ENCODE assay signal across 12 mouse cellular contexts in the genomic region with DNA sequence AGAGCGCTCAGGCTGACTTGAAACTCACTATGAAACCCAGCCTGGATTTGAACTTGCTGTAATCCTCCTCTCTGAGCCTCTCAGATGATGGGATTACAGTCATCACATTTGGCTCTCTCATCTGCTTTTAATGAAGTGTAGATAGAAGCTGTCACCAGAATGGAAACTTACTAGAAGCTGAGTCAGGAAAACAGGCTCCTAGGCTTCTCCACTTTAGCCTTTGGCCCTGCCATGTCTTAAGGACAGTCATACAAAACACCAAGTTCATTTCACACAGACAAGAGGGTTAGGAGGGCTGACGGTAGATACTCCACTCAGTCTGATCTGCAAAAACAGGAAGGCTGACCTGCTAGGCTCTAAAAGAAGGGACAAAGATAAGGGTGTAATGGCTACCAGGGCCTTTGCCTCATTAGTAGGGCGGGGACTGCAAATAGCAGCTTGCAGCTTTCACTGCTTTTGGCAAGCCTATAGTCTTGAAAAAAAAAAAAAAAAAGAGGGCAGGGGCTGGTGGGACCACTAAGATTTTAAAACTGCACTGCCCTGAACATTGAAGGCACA. TPM values are rescaled to one million over a fixed set of nuclear protein-coding genes. Genes with fewer than 3 reads are reported as not detected.
DNase-seq lines count a peak whose midpoint lies in the region; ATAC-seq and TF ChIP-seq lines count a peak whose summit lies in the region.
"Had no signal": no experiment of that assay in that cellular context is flagged by ENCODE, and none has a peak within 500 bp of the region (broad histone marks: within the 10 kb centered on the region; RNA-seq: fewer than 3 reads in every experiment).

No protein-coding gene starts in this region.

- no peak for ATAC-seq in heart, embryonic 15.5 days (replicated peaks; ENCODE audit: insufficient number of reproducible peaks, insufficient read depth, low FRiP score, low read depth)
- no peak for ATAC-seq in heart, postnatal 0 days (ENCODE audit: insufficient read depth, low read depth)
- ATAC-seq in megakaryocyte, adult 5-6 weeks (ENCODE audit: poor library complexity, severe bottlenecking) = 0 out of 2 replicates have a peak, but pooled peaks have one; percentile 36
- ATAC-seq in monocyte, adult 5-6 weeks (replicated peaks; ENCODE audit: insufficient number of reproducible peaks, low FRiP score, low TSS enrichment, poor library complexity, severe bottlenecking) = no peak

- no peak for TF ChIP-seq EP300 in heart, postnatal 0 days (IDR thresholded peaks at IDR 0.05; ENCODE audit: low read depth)

- H3K9ac ChIP-seq in heart, embryonic 15.5 days = no peak overlapping the region
- H3K9ac ChIP-seq in heart, postnatal 0 days (replicated peaks; ENCODE audit: low read depth, low read length) = no peak overlapping the region
- H3K9ac ChIP-seq: midbrain, embryonic 12.5 days had no signal

- no peaks in the 10 kb centered on the region for H3K9me3 ChIP-seq in heart, embryonic 15.5 days (replicated peaks)
- H3K9me3 ChIP-seq in heart, postnatal 0 days (replicated peaks; ENCODE audit: control insufficient read depth, low read length) = no peaks in the 10 kb centered on the region
- H3K9me3 ChIP-seq: hindbrain, embryonic 10.5 days; midbrain, embryonic 12.5 days had no signal

- H3K4me1 ChIP-seq in heart, embryonic 15.5 days (replicated peaks) = peaks cover 28% of the 10 kb centered on the region
- H3K4me1 ChIP-seq in bone marrow macrophage, adult 2 months (ENCODE audit: control insufficient read depth, insufficient read depth, low read length) = peaks cover 39% of the 10 kb centered on the region
- peaks cover 23% of the 10 kb centered on the region for H3K4me1 ChIP-seq in heart, postnatal 0 days (ENCODE audit: control insufficient read depth, insufficient read depth)

- no peak overlapping the region for H3K4me2 ChIP-seq in heart, embryonic 15.5 days
- H3K4me2 ChIP-seq in heart, postnatal 0 days (ENCODE audit: low read depth, low read length) = no peak overlapping the region
- H3K4me2 ChIP-seq: midbrain, embryonic 12.5 days had no signal

- no peak for TF ChIP-seq POLR2A in bone marrow macrophage, adult 2 months (IDR thresholded peaks at IDR 0.05; ENCODE audit: borderline replicate concordance, low read depth, low read length)

- no peaks in the 10 kb centered on the region for H3K27me3 ChIP-seq in heart, embryonic 15.5 days
- H3K27me3 ChIP-seq in heart, postnatal 0 days (ENCODE audit: control insufficient read depth, insufficient read depth, low read length) = no peaks in the 10 kb centered on the region
- H3K27me3 ChIP-seq: midbrain, embryonic 12.5 days had no signal

- WGBS in heart, embryonic 15.5 days = 62% methylated on average over 3 of the region's 3 CpGs
- 64% methylated on average over 3 of the region's 3 CpGs for WGBS in heart, postnatal 0 days

- peaks cover 4% of the 10 kb centered on the region; the same call in 1 of the 2 replicates for H3K36me3 ChIP-seq in heart, embryonic 15.5 days
- H3K36me3 ChIP-seq in heart, postnatal 0 days (replicated peaks; ENCODE audit: control insufficient read depth, insufficient read depth, low read length) = peaks cover 22% of the 10 kb centered on the region; the same call in 1 of the 2 replicates

- TF ChIP-seq CTCF in bone marrow macrophage, adult 2 months (IDR thresholded peaks at IDR 0.05; ENCODE audit: low read depth, low read length) = no peak
- TF ChIP-seq CTCF in heart, postnatal 0 days (IDR thresholded peaks at IDR 0.05; ENCODE audit: low read depth) = no peak

- no peak overlapping the region for H3K4me3 ChIP-seq in heart, embryonic 15.5 days
- no peak overlapping the region for H3K4me3 ChIP-seq in bone marrow macrophage, adult 2 months (ENCODE audit: insufficient read depth, low read length)
- no peak overlapping the region for H3K4me3 ChIP-seq in heart, postnatal 0 days (ENCODE audit: low read depth, low read length)
- H3K4me3 ChIP-seq: hindbrain, embryonic 10.5 days; midbrain, embryonic 12.5 days had no signal

- H3K27ac ChIP-seq in heart, embryonic 15.5 days = peak overlapping the region; percentile 51; the same call in 1 of the 2 replicates
- peak overlapping the region; percentile 54 for H3K27ac ChIP-seq in bone marrow macrophage, adult 2 months (ENCODE audit: insufficient read depth, low read depth, low read length)
- H3K27ac ChIP-seq in heart, postnatal 0 days (ENCODE audit: low read depth) = peak overlapping the region; percentile 27

- no peak for DNase-seq in heart, adult 9 months (ENCODE audit: low spot score in 2 of 2)
- no peak for DNase-seq in heart, postnatal 0 days (ENCODE audit: low spot score)
- no peak for DNase-seq in thymus, postnatal 25 days
- DNase-seq: adrenal gland, postnatal 25 days; left cerebral cortex, postnatal 4 days; right cerebral cortex, postnatal 14 days had no signal

RNA-seq across cellular contexts. Expression of a gene that starts 48.0 kb away (rescaled TPM):
- polyA plus RNA-seq in heart, embryonic 15.5 days (2015; fragmentation: Nextera tagmentation; extraction: Ambion mirVana) = 14.9 and 19.0 TPM in 2 replicates
- 27.2 and 35.3 TPM in 2 replicates for polyA plus RNA-seq in bone marrow macrophage, adult 2 months (2012; ENCODE audit: insufficient read depth, insufficient read length, missing spikeins)
- 18.6 and 28.6 TPM in 2 replicates for total RNA-seq in heart, postnatal 0 days (2014; rRNA removed; ENCODE audit: low replicate concordance)
- polyA plus RNA-seq in heart, postnatal 0 days (2015; fragmentation: Nextera tagmentation; extraction: Ambion mirVana) = 11.4 and 13.1 TPM in 2 replicates
- 21.7 and 26.3 TPM in 2 replicates for total RNA-seq in megakaryocyte, adult 5-6 weeks (2015)
- total RNA-seq in megakaryocyte, adult 5-6 weeks (2017) = 11.3 and 18.9 TPM in 2 replicates
- total RNA-seq in monocyte, adult 5-6 weeks (2017) = 15.8 to 51.1 TPM (median 20.4 TPM) in 3 replicates
